Comparison of ENCODE assay signal across 25 mouse cellular contexts in genomic region chr17:60717931-60718621, GRCm38 (mm10).
"Had no signal": no experiment of that assay in that cellular context is flagged by ENCODE, and none has a peak within 500 bp of the region (broad histone marks: within the 10 kb centered on the region; RNA-seq: fewer than 3 reads in every experiment).

No protein-coding gene starts in this region.

- H3K27ac ChIP-seq: gastrocnemius, adult 2 months; hindbrain, embryonic 10.5 days; hindbrain, embryonic 12.5 days; hindbrain, embryonic 14.5 days; intestine, embryonic 15.5 days; layer of hippocampus, adult 2 months; left cerebral cortex, adult 2 months; limb, embryonic 13.5 days; limb, embryonic 15.5 days; liver, embryonic 15.5 days had no signal

- H3K9ac ChIP-seq: heart, embryonic 12.5 days; hindbrain, embryonic 12.5 days; hindbrain, embryonic 14.5 days; intestine, embryonic 15.5 days; limb, embryonic 13.5 days; limb, embryonic 15.5 days; liver, embryonic 15.5 days had no signal

- H3K4me3 ChIP-seq: gastrocnemius, adult 2 months; heart, embryonic 12.5 days; hindbrain, embryonic 10.5 days; hindbrain, embryonic 12.5 days; intestine, embryonic 15.5 days; layer of hippocampus, adult 2 months; left cerebral cortex, adult 2 months; limb, embryonic 13.5 days; limb, embryonic 15.5 days; liver, embryonic 15.5 days had no signal

- H3K9me3 ChIP-seq: heart, embryonic 12.5 days; hindbrain, embryonic 10.5 days; hindbrain, embryonic 12.5 days; intestine, embryonic 15.5 days; limb, embryonic 13.5 days; limb, embryonic 15.5 days; liver, embryonic 15.5 days had no signal

- H3K36me3 ChIP-seq: heart, embryonic 12.5 days; hindbrain, embryonic 10.5 days; hindbrain, embryonic 12.5 days; intestine, embryonic 15.5 days; limb, embryonic 13.5 days; limb, embryonic 15.5 days; liver, embryonic 15.5 days had no signal

- H3K4me2 ChIP-seq: heart, embryonic 12.5 days; hindbrain, embryonic 12.5 days; hindbrain, embryonic 14.5 days; intestine, embryonic 15.5 days; limb, embryonic 13.5 days; limb, embryonic 15.5 days; liver, embryonic 15.5 days had no signal

- ATAC-seq: hindbrain, embryonic 16.5 days; inflammation-experienced regulatory T-cells, adult 6 months; intestine, embryonic 15.5 days; intestine, postnatal 0 days had no signal

- DNase-seq: gastrocnemius, adult 2 months; gastrocnemius, postnatal 10 days; gastrocnemius, postnatal 25 days; heart, adult 18-20 months; heart, postnatal 10 days; heart, postnatal 4 days; kidney, adult 18-20 months; kidney, adult 8-10 months; kidney, postnatal 10 days; kidney, postnatal 25 days; kidney, postnatal 4 days; left cerebral cortex, postnatal 4 days had no signal

- H3K4me1 ChIP-seq: heart, embryonic 12.5 days; hindbrain, embryonic 10.5 days; hindbrain, embryonic 12.5 days; intestine, embryonic 15.5 days; limb, embryonic 13.5 days; limb, embryonic 15.5 days; liver, embryonic 15.5 days had no signal

- H3K27me3 ChIP-seq: heart, embryonic 12.5 days; hindbrain, embryonic 12.5 days; intestine, embryonic 15.5 days; limb, embryonic 13.5 days; limb, embryonic 15.5 days; liver, embryonic 15.5 days had no signal
